Mouse (Mus musculus) bone marrow, adult 2 months (tissue): ENCODE data around the gene Cers1.

Experiments
- CTCF ChIP-seq: fragments of 200-500 bp; IDR thresholded peaks from 2 replicates; pipeline ENCODE4 v1.5.1; 2011; ENCODE audit warnings: low read length, control low read depth; ENCODE audit not compliant: control insufficient read depth, insufficient read depth
- POLR2A ChIP-seq: fragments of 200-500 bp; IDR thresholded peaks from 2 replicates; pipeline ENCODE4 v1.6.1; 2011; ENCODE audit warnings: low read depth, mild to moderate bottlenecking, control low read depth, low read length, borderline replicate concordance; ENCODE audit not compliant: control insufficient read depth

DNA sequence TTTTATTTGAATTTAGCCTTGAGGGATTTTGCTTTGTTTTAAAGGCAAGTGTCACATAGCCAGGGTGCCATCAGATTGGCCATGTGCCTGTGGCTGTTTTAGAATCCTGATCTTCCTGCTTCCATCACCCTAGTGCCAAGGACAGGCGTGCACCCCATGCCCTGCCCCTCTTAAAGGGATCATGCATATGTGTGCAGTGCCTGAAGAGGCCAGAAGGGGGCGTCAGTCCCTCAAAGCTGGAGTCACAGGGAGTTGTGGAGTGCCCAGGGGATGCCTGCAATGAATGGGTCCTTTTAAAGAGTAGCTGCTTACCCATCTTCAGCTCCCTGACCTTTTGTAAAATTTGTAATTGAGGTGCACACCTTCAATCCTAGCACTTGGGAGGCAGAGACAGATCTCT lies 6.3 kb upstream of the Cers1 start:
- TF ChIP-seq CTCF (peak; percentile 44; the same call in 1 of the 2 replicates), POLR2A (no peak)
